Mouse (Mus musculus): Measurements from ENCODE around the gene Gucy2g. TPM values are rescaled to one million over a fixed set of nuclear protein-coding genes. Genes with fewer than 3 reads are reported as not detected.

The Gucy2g gene
- total and polyA plus RNA-seq, 3 experiments, result not detected

DNA sequence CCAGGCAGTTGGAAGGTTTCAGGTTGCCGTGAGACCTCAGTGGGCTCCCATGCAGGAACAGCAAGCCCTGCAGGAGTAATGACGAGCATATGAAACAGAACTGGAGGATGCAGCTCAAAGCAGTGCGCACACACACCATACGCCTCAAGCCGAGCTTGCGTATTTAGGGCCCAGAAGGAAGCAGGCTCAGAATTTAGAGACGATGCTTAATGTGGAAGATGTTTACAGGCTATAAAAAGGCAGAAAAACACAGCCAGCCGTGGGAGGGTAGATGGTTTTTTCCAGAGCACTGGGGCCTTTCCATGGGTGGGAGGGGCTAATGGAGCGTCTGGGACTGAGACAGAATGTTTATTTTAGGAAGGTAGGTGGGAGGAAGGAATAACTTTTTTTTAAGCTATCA, 23.7 kb downstream of the Gucy2g start:
- H3K4me3 ChIP-seq (replicated peaks in 1 of 3; ENCODE audit: low read depth in 2 of 3, low read length in 2 of 3, poor library complexity in 1 of 3), result no peak overlapping the region
- no peak for DNase-seq (ENCODE audit: extremely low read depth)
- H3K4me2 ChIP-seq (ENCODE audit: insufficient read depth, low read depth, poor library complexity, severe bottlenecking), result no peak overlapping the region
- H3K36me3 ChIP-seq (replicated peaks in 1 of 2; ENCODE audit: control insufficient read depth in 1 of 2, insufficient read depth in 1 of 2, low read length in 1 of 2), result no peaks in the 10 kb centered on the region
- no peak overlapping the region for H3K9ac ChIP-seq (ENCODE audit: insufficient read depth, low read depth)
- H3K27ac ChIP-seq (ENCODE audit: insufficient read depth, low read depth), result no peak overlapping the region
- TF ChIP-seq EP300 (IDR thresholded peaks at IDR 0.05; ENCODE audit: low read length) (no peak), MYC (IDR thresholded peaks at IDR 0.05; ENCODE audit: low read depth, low read length) (no peak), TCF12 (IDR thresholded peaks at IDR 0.05; ENCODE audit: low read depth, low read length) (no peak), RCOR1 (conservative IDR thresholded peaks at IDR 0.05; ENCODE audit: low read depth, low read length) (no peak), ELF1 (IDR thresholded peaks at IDR 0.05; ENCODE audit: low read depth, low read length) (no peak), USF2 (conservative IDR thresholded peaks at IDR 0.05; ENCODE audit: low read depth, low read length) (no peak), SIN3A (IDR thresholded peaks at IDR 0.05; ENCODE audit: low read length) (no peak), GABPA (IDR thresholded peaks at IDR 0.05; ENCODE audit: insufficient replicate concordance, low read depth, low read length) (no peak), KAT2A (IDR thresholded peaks at IDR 0.05; ENCODE audit: insufficient replicate concordance, low read length) (no peak), CHD1 (IDR thresholded peaks at IDR 0.05; ENCODE audit: low read depth, low read length) (no peak), BHLHE40 (IDR thresholded peaks at IDR 0.05; ENCODE audit: low read depth, low read length) (no peak), E2F4 (IDR thresholded peaks at IDR 0.05; ENCODE audit: insufficient replicate concordance, low read depth, low read length) (no peak), MAFK (IDR thresholded peaks at IDR 0.05; ENCODE audit: insufficient replicate concordance, low read length) (no peak), ZMIZ1 (IDR thresholded peaks at IDR 0.05; ENCODE audit: low read depth, low read length) (no peak), JUND (conservative IDR thresholded peaks at IDR 0.05; ENCODE audit: low read depth, low read length) (no peak), MXI1 (IDR thresholded peaks at IDR 0.05; ENCODE audit: low read depth, low read length) (no peak), JUN (IDR thresholded peaks at IDR 0.05; ENCODE audit: insufficient read depth, low read depth, low read length) (no peak), PAX5 (IDR thresholded peaks at IDR 0.05; ENCODE audit: low read length) (no peak), ZNF384 (IDR thresholded peaks at IDR 0.05; ENCODE audit: low read depth, low read length) (no peak)
- in situ Hi-C loops (cut with MboI; ENCODE audit: low pct_ligation_motif_present, low pct_unique_long_range_greater_than_20kb, low sequenced_read_pairs) (no loop called here), dilution Hi-C loops (cut with MboI; ENCODE audit: extremely low pct_ligation_motif_present, extremely low pct_unique_long_range_greater_than_20kb, low sequenced_read_pairs) (no loop called here)
- no peaks in the 10 kb centered on the region for H3K79me2 ChIP-seq (replicated peaks; ENCODE audit: control insufficient read depth, extremely low read depth, insufficient read depth, poor library complexity, severe bottlenecking)
- H3K9me3 ChIP-seq (replicated peaks; ENCODE audit: low read length), result no peaks in the 10 kb centered on the region
- peaks cover 19 to 45% of the 10 kb centered on the region in 2 experiments for H3K4me1 ChIP-seq (ENCODE audit: control insufficient read depth in 1 of 2, insufficient read depth in 2 of 2)
- H3K27me3 ChIP-seq (replicated peaks), result no peaks in the 10 kb centered on the region

DNA sequence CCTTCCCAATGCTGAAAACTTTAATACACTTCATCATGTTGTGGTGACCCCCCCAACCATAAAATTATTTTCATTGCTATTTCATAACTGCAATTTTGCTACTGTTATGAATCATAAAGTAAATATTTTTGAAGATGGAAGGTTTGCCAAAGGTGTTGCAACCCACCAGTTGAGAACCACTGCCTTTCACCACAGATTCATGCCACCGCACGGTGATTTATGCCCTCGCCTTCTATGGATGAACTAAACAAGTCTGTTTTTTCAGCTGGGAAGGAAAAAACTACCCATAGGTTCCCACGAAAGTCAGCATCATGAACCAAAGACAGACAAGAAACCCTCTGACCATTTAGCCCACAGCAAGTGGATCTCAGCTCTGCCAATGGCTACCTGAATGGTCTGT, 24.2 kb downstream of the Gucy2g start:
- Histone ChIP-seq H3K4me1 (ENCODE audit: control insufficient read depth in 1 of 2, insufficient read depth in 2 of 2) (peaks cover 19 to 45% of the 10 kb centered on the region in 2 experiments), H3K9ac (ENCODE audit: insufficient read depth, low read depth) (no peak overlapping the region), H3K79me2 (replicated peaks; ENCODE audit: control insufficient read depth, extremely low read depth, insufficient read depth, poor library complexity, severe bottlenecking) (no peaks in the 10 kb centered on the region), H3K4me2 (ENCODE audit: insufficient read depth, low read depth, poor library complexity, severe bottlenecking) (no peak overlapping the region), H3K4me3 (replicated peaks in 1 of 3; ENCODE audit: low read depth in 2 of 3, low read length in 2 of 3, poor library complexity in 1 of 3) (no peak overlapping the region), H3K9me3 (replicated peaks; ENCODE audit: low read length) (no peaks in the 10 kb centered on the region), H3K27ac (ENCODE audit: insufficient read depth, low read depth) (no peak overlapping the region), H3K36me3 (replicated peaks in 1 of 2; ENCODE audit: control insufficient read depth in 1 of 2, insufficient read depth in 1 of 2, low read length in 1 of 2) (no peaks in the 10 kb centered on the region), H3K27me3 (replicated peaks) (no peaks in the 10 kb centered on the region)
- no peak for TF ChIP-seq MXI1 (IDR thresholded peaks at IDR 0.05; ENCODE audit: low read depth, low read length)
- no peak for TF ChIP-seq CHD2 (IDR thresholded peaks at IDR 0.05; ENCODE audit: low read length)
- no peak for TF ChIP-seq ZMIZ1 (IDR thresholded peaks at IDR 0.05; ENCODE audit: low read depth, low read length)
- no peak for TF ChIP-seq ETS1 (conservative IDR thresholded peaks at IDR 0.05; ENCODE audit: low read depth, low read length)
- TF ChIP-seq ZKSCAN1 (IDR thresholded peaks at IDR 0.05; ENCODE audit: borderline replicate concordance, low read depth, low read length), result no peak
- TF ChIP-seq CTCF (conservative IDR thresholded peaks at IDR 0.05 in 1 of 2, IDR thresholded peaks at IDR 0.05 in 1 of 2; ENCODE audit: low read depth in 2 of 2, low read length in 2 of 2), result no peak
- no peak for TF ChIP-seq USF2 (conservative IDR thresholded peaks at IDR 0.05; ENCODE audit: low read depth, low read length)
- no peak for TF ChIP-seq NRF1 (IDR thresholded peaks at IDR 0.05; ENCODE audit: low read depth, low read length)
- no peak for TF ChIP-seq KAT2A (IDR thresholded peaks at IDR 0.05; ENCODE audit: insufficient replicate concordance, low read length)
- no peak for TF ChIP-seq USF1 (IDR thresholded peaks at IDR 0.05; ENCODE audit: low read depth, low read length)
- no peak for TF ChIP-seq MAZ (IDR thresholded peaks at IDR 0.05; ENCODE audit: low read depth, low read length)
- TF ChIP-seq SMC3 (IDR thresholded peaks at IDR 0.05; ENCODE audit: low read depth, low read length), result no peak
- TF ChIP-seq EP300 (IDR thresholded peaks at IDR 0.05; ENCODE audit: low read length), result no peak
- no peak for TF ChIP-seq JUND (conservative IDR thresholded peaks at IDR 0.05; ENCODE audit: low read depth, low read length)
- no peak for TF ChIP-seq TCF12 (IDR thresholded peaks at IDR 0.05; ENCODE audit: low read depth, low read length)
- no peak for TF ChIP-seq RAD21 (IDR thresholded peaks at IDR 0.05; ENCODE audit: low read depth, low read length)
- no peak for TF ChIP-seq JUN (IDR thresholded peaks at IDR 0.05; ENCODE audit: insufficient read depth, low read depth, low read length)
- DNase-seq (ENCODE audit: extremely low read depth), result no peak
- in situ Hi-C loops (cut with MboI; ENCODE audit: low pct_ligation_motif_present, low pct_unique_long_range_greater_than_20kb, low sequenced_read_pairs) (no loop called here), dilution Hi-C loops (cut with MboI; ENCODE audit: extremely low pct_ligation_motif_present, extremely low pct_unique_long_range_greater_than_20kb, low sequenced_read_pairs) (no loop called here)

Data from CH12.LX (cell line).